Mouse (Mus musculus) Patski (cell line): ENCODE measurements around the gene 1700023F06Rik. TPM values are rescaled to one million over a fixed set of nuclear protein-coding genes. Genes with fewer than 3 reads are reported as not detected.

Source experiments
- ATAC-seq: fragments of 100-300 bp; one replicate; pipeline ENCODE4 v1.8.0; 2021
- CTCF ChIA-PET: fragments of 350-600 bp; sonication (Branson Sonifier 250); formaldehyde crosslinking; loops from one replicate; lab custom pipeline; 2022; ENCODE audit warnings: inconsistent platforms; lab: Charles Lee
- POLR2A ChIA-PET: fragments of 350-600 bp; sonication (Branson Sonifier 250); formaldehyde crosslinking; loops from one replicate; lab custom pipeline; 2022; ENCODE audit warnings: antibody characterized with exemption, inconsistent platforms; lab: Charles Lee
- DNase-seq: peaks from one replicate; pipeline ENCODE4 v3.0.0-alpha.2; 2011; ENCODE audit warnings: low read depth, low spot score
- H3K27me3 ChIP-seq: fragments of 371-371 bp; one replicate; pipeline ENCODE4 v1.5.1; 2021
- CTCF ChIP-seq: fragments of 100-300 bp; IDR thresholded peaks from one replicate; pipeline ENCODE4 v1.5.1; 2021
- in situ Hi-C: fragments of 300-500 bp; cut with MboI; formaldehyde crosslinking; loops from 3 replicates; pipeline ENCODE4 v1.11.1; 2018; ENCODE audit warnings: low pct_unique_long_range_greater_than_20kb, mixed read lengths
- polyA plus RNA-seq: library from polyadenylated mRNA; unstranded; gene quantifications from one replicate; pipeline ENCODE4 v1.2.3, GENCODE M21; 2021

Gene 1700023F06Rik
- polyA plus RNA-seq, 1 experiment from 2014 or later: 0.17 TPM

DNA sequence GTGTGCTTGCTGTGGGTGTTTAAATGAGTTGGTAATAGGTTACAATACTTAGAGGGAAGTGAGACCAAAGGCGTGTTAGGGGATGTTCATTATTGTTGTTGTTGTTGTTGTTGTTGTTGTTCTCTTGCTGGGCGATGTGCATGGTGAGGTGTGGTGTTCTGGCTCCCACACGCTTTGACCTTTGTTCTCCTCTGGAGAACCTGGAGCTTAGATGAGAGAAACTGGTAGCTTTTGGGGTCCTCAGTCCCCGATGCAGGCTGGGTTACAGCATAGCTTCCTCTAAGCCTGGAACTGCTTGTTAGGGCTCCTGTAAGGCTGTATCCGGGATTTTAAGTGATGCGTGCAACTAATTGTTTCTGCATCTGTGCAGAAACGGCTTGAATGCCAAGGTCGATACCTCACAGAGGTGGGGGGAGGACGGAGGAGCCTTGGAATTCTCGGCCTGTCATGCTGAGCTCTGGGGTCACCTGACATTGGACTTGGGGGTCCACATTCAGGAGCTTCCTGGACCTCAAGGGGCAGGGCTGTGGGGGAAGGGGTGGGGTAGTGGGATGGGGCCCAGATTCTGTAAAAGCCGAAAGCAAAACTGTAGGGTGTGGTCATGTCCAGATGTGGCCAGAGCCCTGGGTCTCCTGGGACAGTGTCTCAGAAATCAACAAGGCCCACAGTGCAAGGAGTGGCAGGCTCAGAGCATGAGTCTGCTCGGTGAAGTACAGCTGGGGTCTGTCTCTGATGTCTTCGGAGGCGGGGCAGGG, 32.5 kb downstream of the 1700023F06Rik start:
- H3K27me3 ChIP-seq: no peaks in the 10 kb centered on the region
- TF ChIP-seq CTCF: no peak
- ATAC-seq (no peak), DNase-seq (no peak)
- in situ Hi-C loops: no loop called here
- POLR2A ChIA-PET: interaction anchor here (0.6 to 1.5 kb wide), 3 partner anchors 8 to 81 kb away, joined by 3 to 7 read pairs (median 3); partner anchors contain the start of gene Hexim1
- CTCF ChIA-PET: interaction anchor here (1.0 to 3.1 kb wide), 7 partner anchors 9 to 149 kb away, joined by 3 to 13 read pairs (median 5); partner anchors contain the start of genes Acbd4 and Plcd3

DNA sequence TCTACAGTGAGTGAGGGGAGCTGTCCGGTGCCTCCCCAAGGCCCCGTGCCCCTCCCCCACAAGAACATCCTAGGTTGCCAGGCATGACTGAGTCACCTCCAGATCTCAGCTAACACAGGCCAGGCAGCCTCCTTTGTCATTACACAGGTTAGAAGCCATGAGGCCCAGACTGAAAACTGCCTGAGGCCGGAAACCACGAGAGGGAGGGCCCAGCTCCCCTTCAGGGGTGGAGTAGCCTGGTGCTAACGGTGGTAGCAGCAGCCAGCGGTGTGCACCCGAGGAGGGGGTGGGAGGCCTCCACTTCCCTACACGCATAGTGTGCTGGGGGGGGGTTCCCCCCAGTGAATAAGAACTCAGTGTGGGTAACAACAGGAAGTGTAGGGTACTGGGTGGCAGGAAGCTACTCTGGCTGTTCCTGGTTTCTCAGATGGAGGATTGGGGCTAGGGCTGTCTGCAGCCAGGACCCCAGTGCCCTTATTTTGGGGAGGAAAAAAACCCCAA, 33.4 kb downstream of the 1700023F06Rik start:
- ChIA-PET POLR2A (interaction anchor here (1.5 kb wide), 1 partner anchor 60 kb away, joined by 7 read pairs; the partner anchor contains the start of gene Hexim1), CTCF (interaction anchor here (1.0 to 3.1 kb wide), 9 partner anchors 10 to 150 kb away, joined by 3 to 13 read pairs (median 5); partner anchors contain the start of genes Acbd4 and Plcd3)
- DNase-seq: peak; percentile 48
- ATAC-seq: peak; percentile 47
- in situ Hi-C loops: no loop called here
- TF ChIP-seq CTCF: no peak
- H3K27me3 ChIP-seq: no peaks in the 10 kb centered on the region

DNA sequence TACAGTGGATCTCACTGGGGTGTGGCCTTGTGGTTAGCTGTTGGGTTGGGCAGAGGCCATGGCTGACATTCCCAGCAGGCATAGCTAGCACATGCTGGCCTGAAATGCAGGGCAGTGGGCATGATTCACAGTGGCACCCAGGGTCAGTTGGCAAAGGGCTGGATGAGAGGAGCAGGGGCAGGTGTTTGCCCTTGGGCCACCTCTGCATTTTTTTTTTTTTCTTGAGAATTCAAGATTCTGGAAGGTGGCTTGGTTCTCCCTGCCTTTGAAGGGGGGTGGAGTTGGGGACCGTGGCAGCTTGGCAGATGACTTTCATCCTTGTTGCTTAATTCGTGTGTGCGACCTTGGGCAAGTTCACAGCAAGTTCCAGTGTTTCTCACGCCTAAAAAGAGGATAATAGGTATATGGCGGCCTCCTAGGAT, 33.9 kb downstream of the 1700023F06Rik start:
- TF ChIP-seq CTCF: no peak
- H3K27me3 ChIP-seq: no peaks in the 10 kb centered on the region
- peak; percentile 5 for ATAC-seq
- ChIA-PET CTCF (interaction anchor here (1.0 to 3.1 kb wide), 6 partner anchors 10 to 150 kb away, joined by 3 to 13 read pairs (median 5); partner anchors contain the start of genes Acbd4 and Plcd3), POLR2A (interaction anchor here (1.5 kb wide), 1 partner anchor 59 kb away, joined by 7 read pairs; the partner anchor contains the start of gene Hexim1)
- in situ Hi-C loops: no loop called here
- DNase-seq: peak; percentile 42

DNA sequence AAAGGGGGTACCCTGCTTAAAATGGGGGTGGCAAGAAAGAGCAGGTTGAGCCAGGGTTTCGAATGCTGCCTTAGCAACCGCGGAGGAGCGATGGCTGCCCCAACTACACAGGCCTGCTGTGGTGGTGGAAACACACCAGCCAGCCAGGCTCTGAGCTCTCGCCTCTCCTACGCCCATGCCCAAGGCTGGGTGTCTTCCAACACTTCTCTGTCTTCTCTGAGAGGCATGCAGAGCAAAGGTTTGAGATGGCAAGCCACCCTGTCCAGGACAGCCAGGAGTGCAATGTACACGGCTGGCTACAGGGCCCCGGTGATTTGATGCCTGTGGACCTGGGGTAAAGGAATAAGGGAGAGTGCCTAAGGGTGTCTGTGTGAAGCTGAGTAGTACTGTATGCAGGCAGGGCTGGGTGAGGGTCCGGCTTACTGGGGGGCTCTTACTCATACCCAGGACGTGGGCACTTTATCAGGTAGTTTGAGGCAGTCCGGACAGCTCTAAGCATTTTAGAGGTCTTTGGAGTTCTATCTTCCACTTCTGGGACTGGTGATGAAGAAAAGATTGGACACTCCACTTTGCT, 34.5 kb downstream of the 1700023F06Rik start:
- no peak for ATAC-seq
- POLR2A ChIA-PET: interaction anchor here (1.2 to 1.5 kb wide), 2 partner anchors 59 to 88 kb away, joined by 3 to 7 read pairs; partner anchors contain the start of gene Hexim1
- in situ Hi-C loops: no loop called here
- TF ChIP-seq CTCF: no peak
- CTCF ChIA-PET: interaction anchor here (1.3 to 3.1 kb wide), 5 partner anchors 11 to 151 kb away, joined by 3 to 13 read pairs (median 5); partner anchors contain the start of genes Acbd4 and Plcd3
- no peaks in the 10 kb centered on the region for H3K27me3 ChIP-seq
- no peak for DNase-seq

DNA sequence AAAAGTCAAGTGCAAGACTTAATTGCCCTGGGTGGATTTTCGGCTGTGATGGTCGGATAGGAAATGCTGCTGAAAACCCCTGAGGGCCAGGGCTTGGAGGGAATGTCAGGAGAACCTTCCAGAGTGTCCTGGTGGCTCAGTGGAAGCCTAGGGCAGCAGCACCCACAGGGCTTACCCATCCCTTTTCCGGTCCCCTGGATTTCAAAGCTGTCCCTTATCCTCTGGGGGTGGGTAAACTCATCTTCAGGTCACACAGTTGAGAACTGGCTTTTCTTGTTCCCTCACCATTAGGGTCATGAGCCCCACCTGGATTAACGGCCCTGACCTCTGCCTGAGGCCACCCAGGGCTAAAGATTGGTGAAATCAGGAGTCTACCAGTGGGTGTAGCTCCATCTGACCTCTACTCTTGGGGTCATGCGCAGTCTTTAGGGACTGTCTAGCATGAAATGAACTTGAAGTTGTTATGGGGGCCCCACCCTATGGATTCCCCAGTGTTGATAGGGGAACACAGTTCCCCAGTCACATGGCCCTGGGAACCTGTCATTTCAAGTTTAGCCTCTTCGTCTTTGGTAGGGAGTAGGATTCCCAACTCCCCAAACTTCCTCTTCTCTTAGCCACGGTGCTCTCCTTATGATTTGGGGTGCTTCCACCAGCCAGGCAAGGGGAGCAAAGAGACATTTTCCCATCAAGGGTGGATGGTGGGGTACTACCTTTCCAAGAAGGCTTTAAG, 35.2 kb downstream of the 1700023F06Rik start:
- no peak for TF ChIP-seq CTCF
- ChIA-PET POLR2A (interaction anchor here (1.2 kb wide), 1 partner anchor 89 kb away, joined by 3 read pairs; no protein-coding TSS in a partner anchor), CTCF (interaction anchor here (1.5 to 2.7 kb wide), 4 partner anchors 60 to 186 kb away, joined by 3 to 6 read pairs (median 5); partner anchors contain the start of genes Acbd4 and Plcd3)
- in situ Hi-C loops: no loop called here
- no peak for ATAC-seq
- no peaks in the 10 kb centered on the region for H3K27me3 ChIP-seq
- no peak for DNase-seq

DNA sequence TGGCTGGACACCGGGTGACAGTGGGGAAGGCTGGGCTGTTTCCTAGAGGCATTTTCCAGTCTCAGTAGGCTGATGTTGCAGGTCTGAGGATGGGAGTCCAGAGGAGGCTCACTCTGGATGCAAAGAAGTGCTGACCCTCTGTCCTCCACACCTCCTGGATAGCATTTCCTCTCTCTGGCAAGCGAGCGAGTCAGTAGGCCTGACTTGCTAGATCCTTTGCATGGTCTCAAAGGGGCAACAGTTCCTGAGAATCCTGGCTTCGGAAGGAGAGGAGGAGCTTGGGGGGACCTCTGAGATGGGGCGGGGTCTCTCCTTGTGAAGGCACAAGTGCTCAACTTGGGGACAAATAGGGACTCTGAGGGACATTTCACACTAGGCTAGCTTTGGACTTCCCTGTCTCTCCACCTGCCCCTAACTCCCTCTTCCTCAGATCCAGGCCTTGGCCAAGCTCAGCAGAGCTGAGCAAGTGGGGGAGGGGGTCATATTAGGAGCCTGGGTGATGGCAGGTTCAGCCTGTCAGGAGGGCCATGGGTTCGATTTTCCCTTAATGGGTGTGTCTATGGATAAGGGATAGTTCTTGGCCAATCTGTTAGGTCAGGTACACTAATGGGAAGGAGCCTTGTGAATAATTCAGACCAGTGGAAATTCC, 35.8 kb downstream of the 1700023F06Rik start:
- H3K27me3 ChIP-seq: no peaks in the 10 kb centered on the region
- in situ Hi-C loops: no loop called here
- DNase-seq: no peak
- no peak for ATAC-seq
- no peak for TF ChIP-seq CTCF
- ChIA-PET POLR2A (interaction anchor here (1.2 kb wide), 1 partner anchor 90 kb away, joined by 3 read pairs; no protein-coding TSS in a partner anchor), CTCF (interaction anchor here (1.5 kb wide), 1 partner anchor 187 kb away, joined by 3 read pairs; no protein-coding TSS in a partner anchor)

DNA sequence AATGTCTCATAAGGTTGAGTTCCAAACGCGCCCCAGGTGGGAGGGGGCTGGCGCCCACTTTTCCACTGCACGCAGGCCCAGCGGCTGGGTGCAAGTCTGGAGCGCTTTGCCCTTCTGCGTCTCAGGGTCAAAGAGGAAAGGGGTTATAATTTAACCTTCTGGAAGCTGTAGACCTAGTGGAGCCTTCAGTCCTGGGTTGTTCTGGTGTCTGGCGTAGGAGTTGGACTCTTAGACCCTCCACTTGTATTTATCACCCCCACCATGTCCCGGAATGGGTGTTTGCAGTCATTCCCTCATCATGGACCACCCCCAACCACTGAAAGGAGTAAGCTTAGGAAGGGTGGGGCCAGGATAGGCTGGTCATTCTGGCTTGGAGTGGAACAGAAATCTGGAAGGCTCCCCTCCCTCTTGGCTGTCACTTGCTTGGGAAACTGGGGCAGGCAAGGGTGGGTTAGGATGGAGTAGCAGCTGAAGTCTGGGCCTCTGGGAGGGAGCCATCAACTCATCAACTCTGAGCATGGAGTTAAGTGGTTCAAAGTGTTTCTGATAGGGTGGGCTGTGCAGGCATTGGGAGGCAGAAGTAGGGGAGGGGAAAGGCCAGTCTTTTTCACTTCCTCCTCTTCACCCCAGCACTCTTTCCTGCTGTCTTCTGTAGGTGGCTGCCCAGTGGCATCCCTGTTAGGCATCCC, 36.5 kb downstream of the 1700023F06Rik start:
- POLR2A ChIA-PET: interaction anchor here (0.5 to 1.0 kb wide), 5 partner anchors 13 to 153 kb away, joined by 3 to 8 read pairs (median 4); no protein-coding TSS in a partner anchor
- DNase-seq: no peak
- ATAC-seq: no peak

DNA sequence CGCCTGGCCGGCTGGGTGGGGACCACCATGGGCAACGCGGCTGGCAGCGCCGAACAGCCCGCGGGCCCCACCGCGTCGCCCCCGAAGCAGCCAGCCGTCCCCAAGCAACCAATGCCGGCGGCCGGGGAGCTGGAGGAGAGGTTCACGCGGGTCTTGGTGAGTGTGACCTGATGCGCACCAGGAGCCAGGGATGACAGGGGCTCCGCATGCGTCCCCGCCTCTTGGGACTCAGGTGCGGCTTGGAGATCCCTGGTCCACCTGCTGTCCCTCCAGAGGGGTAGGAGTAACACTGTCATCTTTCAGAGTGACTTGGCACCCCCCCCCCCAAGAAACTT, 37.1 kb downstream of the 1700023F06Rik start:
- TF ChIP-seq CTCF: no peak
- in situ Hi-C loops: no loop called here
- POLR2A ChIA-PET: interaction anchor here (0.5 to 1.0 kb wide), 4 partner anchors 14 to 153 kb away, joined by 3 to 8 read pairs (median 4); no protein-coding TSS in a partner anchor
- H3K27me3 ChIP-seq: no peaks in the 10 kb centered on the region
- ATAC-seq: no peak
- CTCF ChIA-PET: interaction anchor here (2.1 kb wide), 1 partner anchor 155 kb away, joined by 5 read pairs; no protein-coding TSS in a partner anchor
- DNase-seq: no peak

More for the DNA sequence above, 36.5 kb downstream of the 1700023F06Rik start:
- no peak for TF ChIP-seq CTCF
- CTCF ChIA-PET: interaction anchor here (1.5 to 2.1 kb wide), 2 partner anchors 154 to 188 kb away, joined by 3 to 5 read pairs; no protein-coding TSS in a partner anchor
- no peaks in the 10 kb centered on the region for H3K27me3 ChIP-seq
- in situ Hi-C loops: no loop called here
